Mouse (Mus musculus) G1E (cell line): ENCODE measurements around the gene Arhgap8.

ENCODE experiments used
- CTCF ChIP-seq: IDR thresholded peaks from 2 replicates; pipeline ENCODE4 v1.5.1; 2012; ENCODE audit warnings: low read depth, low read length, inconsistent platforms, mixed read lengths
- GATA1 ChIP-seq: IDR thresholded peaks from 2 replicates; pipeline ENCODE4 v1.6.1; 2012; ENCODE audit warnings: borderline replicate concordance, low read length, inconsistent platforms, mixed read lengths

- TF ChIP-seq CTCF (no peak), GATA1 (no peak)
Observed at GRCm38 (mm10) chr15:84758493-84758892, 38.6 kb downstream of the Arhgap8 start.
